ENCODE assay signal across 8 mouse cellular contexts in the genomic region with DNA sequence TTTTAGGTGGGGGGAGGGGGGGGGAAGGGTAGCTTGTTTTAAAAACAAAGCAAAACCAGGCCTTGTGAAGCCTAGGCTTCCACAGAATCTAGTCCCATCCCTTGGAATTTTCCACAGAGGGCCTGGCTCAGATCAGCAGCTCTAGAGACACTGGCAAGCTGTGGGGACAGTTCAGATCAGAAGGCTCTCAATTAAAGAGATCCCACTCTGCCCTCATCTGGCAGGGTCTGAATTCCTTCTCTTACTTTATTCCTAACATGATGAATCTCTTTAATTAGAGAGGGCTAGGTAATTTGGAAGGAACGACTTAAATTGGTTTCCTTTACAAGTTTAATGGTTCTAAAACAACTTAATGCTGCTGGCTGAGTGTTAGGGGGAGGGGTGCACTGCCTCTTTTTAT.
A peak's percentile ranks its signal among the peaks of the same experiment; 100 is the strongest.
DNase-seq lines count a peak whose midpoint lies in the region.

No protein-coding gene starts in this region.

- intact Hi-C loops in gastrocnemius, postnatal 14 days (cut with DNase I; ENCODE audit: low total_unique reads), result no loop called here

- peak; percentile 4 for DNase-seq in gastrocnemius, postnatal 14 days
- DNase-seq in gastrocnemius, postnatal 25 days, result no peak
- peak; percentile 21 for DNase-seq in retina, embryonic 14.5 days (ENCODE audit: low spot score)
- no peak for DNase-seq in retina, postnatal 1 day
- DNase-seq in heart, adult 8-10 months (ENCODE audit: low spot score), result peak; percentile 29
- peak; percentile 5 for DNase-seq in skeletal muscle tissue, adult 2 months (ENCODE audit: low read depth, low spot score)
- DNase-seq in spleen, adult 18-20 months, result no peak
- DNase-seq in thymus, postnatal 14 days, result no peak

Comparison
In these comparisons a context has a peak if more than half of its experiments do, and no peak if none do; other contexts are left out.
1. DNase-seq: peak in gastrocnemius, postnatal 14 days (single experiment), retina, embryonic 14.5 days (single experiment), heart, adult 8-10 months (single experiment) and skeletal muscle tissue, adult 2 months (single experiment); none in gastrocnemius, postnatal 25 days (single experiment), retina, postnatal 1 day (single experiment), spleen, adult 18-20 months (0 of 2) and thymus, postnatal 14 days (single experiment).